Mouse (Mus musculus): ENCODE measurements around the gene Entpd3.

GRCm38 (mm10) chr9:120501191-120501902 lies 38.3 kb upstream of the Entpd3 start:
- peak; percentile 79 for TF ChIP-seq CTCF (IDR thresholded peaks at IDR 0.05; ENCODE audit: low read depth)
- no peak for TF ChIP-seq EP300 (IDR thresholded peaks at IDR 0.05; ENCODE audit: low read depth)

Measured in liver, postnatal 0 days (tissue).